Mouse (Mus musculus) heart, embryonic 13.5 days (tissue): ENCODE results near the gene Actg2. TPM values are rescaled to one million over a fixed set of nuclear protein-coding genes. Genes with fewer than 3 reads are reported as not detected.

Experiments
- ATAC-seq: fragments of 200-750 bp; cut with Nextera tagmentation; 2 replicates; pipeline ENCODE4 v1.8.0; 2017; ENCODE audit warnings: moderate TSS enrichment; ENCODE audit not compliant: insufficient number of reproducible peaks, low FRiP score, low TSS enrichment; ENCODE audit errors: extremely low read depth
- H3K27ac ChIP-seq: fragments of 300-500 bp; sonication (generic); replicated peaks from 2 replicates; pipeline ENCODE4 v1.5.1; 2015; ENCODE audit warnings: moderate library complexity, mild to moderate bottlenecking, inconsistent platforms
- H3K27me3 ChIP-seq: fragments of 300-500 bp; sonication (generic); replicated peaks from 2 replicates; pipeline ENCODE4 v1.6.1; 2015; ENCODE audit warnings: mild to moderate bottlenecking, inconsistent platforms
- H3K36me3 ChIP-seq: fragments of 300-500 bp; sonication (generic); 2 replicates; pipeline ENCODE4 v1.6.1; 2015; ENCODE audit warnings: mild to moderate bottlenecking, inconsistent platforms
- H3K4me1 ChIP-seq: fragments of 300-500 bp; sonication (generic); 2 replicates; pipeline ENCODE4 v1.6.1; 2015; ENCODE audit warnings: inconsistent platforms
- H3K4me2 ChIP-seq: fragments of 300-500 bp; sonication (generic); 2 replicates; pipeline ENCODE4 v1.6.1; 2015; ENCODE audit warnings: inconsistent platforms, mild to moderate bottlenecking, moderate library complexity
- H3K4me3 ChIP-seq: fragments of 300-500 bp; sonication (generic); 2 replicates; pipeline ENCODE4 v1.5.1; 2015; ENCODE audit warnings: moderate library complexity, mild to moderate bottlenecking, inconsistent platforms
- H3K9ac ChIP-seq: fragments of 300-500 bp; sonication (generic); 2 replicates; pipeline ENCODE4 v1.6.1; 2015; ENCODE audit warnings: inconsistent platforms, mild to moderate bottlenecking, moderate library complexity
- H3K9me3 ChIP-seq: fragments of 300-500 bp; sonication (generic); 2 replicates; pipeline ENCODE4 v1.6.1; 2016; ENCODE audit warnings: inconsistent platforms
- WGBS: fragments of 180-500 bp; shearing (Covaris S2); methylation state at CpG from one replicate; pipeline ENCODE4 v1.1.7; 2015; ENCODE audit warnings: mixed read lengths; 5-methylcytosine and 5-hydroxymethylcytosine counted together
- polyA plus RNA-seq: library from polyadenylated mRNA; unstranded; fragments of >200 nt; fragmentation: Nextera tagmentation; extraction: Ambion mirVana; gene quantifications from 2 replicates; pipeline ENCODE4 v1.2.1, GENCODE M21; 2015

Gene Actg2
- polyA plus RNA-seq, 1 experiment from 2014 or later: 15.2 TPM

DNA sequence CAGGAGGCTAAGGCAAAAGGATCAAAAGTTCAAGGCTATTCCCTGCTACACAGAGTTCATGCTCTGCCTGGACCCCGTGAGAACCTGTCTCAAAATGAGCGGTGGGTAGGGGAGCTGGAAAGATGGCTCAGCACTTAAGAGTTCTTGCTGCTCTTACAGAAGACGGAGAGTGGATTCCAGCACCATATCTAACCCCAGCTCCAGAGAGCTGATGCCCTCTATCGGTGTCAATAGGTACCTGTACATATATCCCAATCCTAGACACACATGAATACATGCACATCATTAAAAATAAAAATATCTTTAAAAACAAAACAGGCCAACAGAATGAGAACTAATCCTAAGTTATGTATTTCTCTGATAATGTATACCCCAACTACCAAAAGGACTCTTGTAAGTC lies 57.8 kb downstream of the Actg2 start:
- peaks cover 59% of the 10 kb centered on the region for H3K36me3 ChIP-seq
- H3K27me3 ChIP-seq: no peaks in the 10 kb centered on the region
- no peak overlapping the region for H3K9ac ChIP-seq
- WGBS: 67% methylated on average over 4 of the region's 4 CpGs
- H3K27ac ChIP-seq: no peak overlapping the region
- ATAC-seq: no peak
- H3K4me3 ChIP-seq: no peak overlapping the region
- no peaks in the 10 kb centered on the region for H3K9me3 ChIP-seq
- peaks cover 9% of the 10 kb centered on the region for H3K4me1 ChIP-seq
- no peak overlapping the region for H3K4me2 ChIP-seq

DNA sequence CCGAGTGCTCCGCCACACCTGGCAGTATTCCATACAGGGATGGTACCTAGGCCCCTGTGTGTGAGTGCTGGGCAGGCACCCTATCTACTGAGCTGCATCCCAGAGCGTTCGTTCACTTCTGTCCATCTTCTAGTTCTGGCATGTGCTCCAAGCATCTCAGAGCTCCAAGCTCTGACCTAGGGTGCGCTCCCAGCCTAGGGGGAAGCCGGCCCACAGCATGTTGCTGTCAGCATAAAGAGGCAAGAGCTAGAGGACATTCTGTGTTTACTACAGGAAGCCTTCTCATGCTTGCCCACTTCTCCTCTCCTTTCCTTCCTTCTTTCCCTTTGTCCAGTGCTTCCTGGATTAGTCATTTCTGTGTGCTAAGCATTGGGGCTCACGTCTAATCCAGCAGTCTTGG lies 60.6 kb downstream of the Actg2 start:
- peaks cover 31% of the 10 kb centered on the region for H3K36me3 ChIP-seq
- H3K4me1 ChIP-seq: peaks cover 9% of the 10 kb centered on the region
- H3K9ac ChIP-seq: no peak overlapping the region
- H3K9me3 ChIP-seq: no peaks in the 10 kb centered on the region
- no peak overlapping the region for H3K4me3 ChIP-seq
- H3K4me2 ChIP-seq: no peak overlapping the region
- 58% methylated on average over 7 of the region's 7 CpGs for WGBS
- H3K27me3 ChIP-seq: no peaks in the 10 kb centered on the region
- ATAC-seq: no peak
- no peak overlapping the region for H3K27ac ChIP-seq

DNA sequence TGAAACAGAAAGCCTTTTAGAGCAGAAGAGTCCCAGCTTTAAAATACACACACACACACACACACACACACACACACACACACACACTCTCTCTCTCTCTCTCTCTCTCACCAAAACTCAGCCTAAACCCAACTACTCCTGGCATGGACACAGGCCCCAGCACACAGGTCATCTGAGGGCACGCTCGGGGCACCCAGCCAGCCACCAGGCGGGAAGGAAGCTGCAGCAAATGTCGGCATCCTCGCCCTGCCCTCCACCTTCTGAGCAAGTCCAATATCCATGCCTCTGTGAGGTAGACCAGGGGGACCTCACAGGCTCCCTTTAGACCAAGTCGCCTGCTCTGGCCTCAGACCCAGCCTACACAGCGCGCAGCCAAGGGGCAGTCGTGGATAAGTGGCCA lies 62.8 kb downstream of the Actg2 start:
- H3K4me2 ChIP-seq: no peak overlapping the region
- peaks cover 9% of the 10 kb centered on the region for H3K4me1 ChIP-seq
- H3K36me3 ChIP-seq: peaks cover 11% of the 10 kb centered on the region; the same call in 1 of the 2 replicates
- 70% methylated on average over 9 of the region's 9 CpGs for WGBS
- ATAC-seq: no peak
- no peak overlapping the region for H3K4me3 ChIP-seq
- H3K9ac ChIP-seq: no peak overlapping the region; the same call in 1 of the 2 replicates
- H3K27me3 ChIP-seq: no peaks in the 10 kb centered on the region
- H3K9me3 ChIP-seq: no peaks in the 10 kb centered on the region
- H3K27ac ChIP-seq: no peak overlapping the region

DNA sequence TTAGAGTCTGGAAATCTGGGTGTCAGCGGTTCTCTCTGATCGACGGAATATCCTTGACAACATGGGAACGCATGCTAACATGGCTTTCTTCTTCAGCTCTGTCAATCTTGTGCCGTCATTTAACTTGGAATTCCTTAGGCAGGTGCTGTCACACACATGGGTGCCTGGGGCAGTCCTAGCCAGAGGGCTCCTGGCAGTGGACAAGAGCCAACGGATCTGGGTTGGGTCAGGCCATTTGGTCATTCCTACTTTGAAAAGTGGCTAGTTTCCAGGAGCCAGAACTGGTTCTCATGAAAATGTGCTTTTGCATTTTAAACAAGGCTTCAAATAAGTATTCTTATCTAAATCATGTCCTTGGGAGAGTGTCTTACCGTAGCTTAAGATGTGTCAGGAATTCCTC lies 64.3 kb downstream of the Actg2 start:
- H3K36me3 ChIP-seq: no peaks in the 10 kb centered on the region
- no peak overlapping the region for H3K27ac ChIP-seq
- peaks cover 9% of the 10 kb centered on the region for H3K4me1 ChIP-seq
- H3K4me2 ChIP-seq: no peak overlapping the region
- H3K9ac ChIP-seq: no peak overlapping the region
- no peaks in the 10 kb centered on the region for H3K27me3 ChIP-seq
- WGBS: 82% methylated on average over 7 of the region's 7 CpGs
- no peaks in the 10 kb centered on the region for H3K9me3 ChIP-seq
- no peak overlapping the region for H3K4me3 ChIP-seq
- no peak for ATAC-seq

DNA sequence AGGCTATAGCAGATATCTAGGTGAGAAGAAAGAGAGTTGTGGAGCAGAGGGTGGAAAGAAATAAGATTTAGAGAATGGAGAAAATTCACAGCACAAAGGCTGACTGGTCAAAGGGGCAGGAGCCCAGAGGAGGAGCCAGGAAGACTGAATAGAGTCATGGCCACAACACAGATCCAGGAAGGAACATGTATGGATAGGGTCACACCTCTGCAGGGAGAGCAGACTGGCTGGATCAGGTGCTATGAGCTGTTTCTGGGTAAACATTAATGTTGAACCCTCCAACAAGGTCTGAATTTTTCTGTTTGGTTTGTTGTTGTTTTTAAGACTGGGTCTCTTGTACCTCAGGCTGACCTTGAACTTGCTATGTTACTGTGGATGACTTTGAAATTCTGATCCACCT lies 72.1 kb downstream of the Actg2 start:
- Histone ChIP-seq H3K4me2 (no peak overlapping the region), H3K9me3 (no peaks in the 10 kb centered on the region), H3K27ac (no peak overlapping the region), H3K27me3 (no peaks in the 10 kb centered on the region; the same call in 1 of the 2 replicates), H3K9ac (no peak overlapping the region), H3K4me1 (peaks cover 15% of the 10 kb centered on the region), H3K4me3 (no peak overlapping the region), H3K36me3 (no peaks in the 10 kb centered on the region)
- no peak for ATAC-seq

Other genes with a start within 250 kb of the Actg2 start
- gene Mthfd2, start 210.4 kb downstream of the Actg2 start, polyA plus RNA-seq: 27.6 and 30.9 TPM in 2 replicates
- 30.4 and 30.7 TPM in 2 replicates for gene Mob1a, start 210.2 kb downstream of the Actg2 start, polyA plus RNA-seq
- 233 and 264 TPM in 2 replicates for gene Bola3, start 187.1 kb downstream of the Actg2 start, polyA plus RNA-seq
- 27.7 and 30.6 TPM in 2 replicates for gene Tet3, start 77.2 kb downstream of the Actg2 start, polyA plus RNA-seq
- gene Dguok, start 29.3 kb downstream of the Actg2 start, polyA plus RNA-seq: 54.0 and 55.2 TPM in 2 replicates
- gene Stambp, start 36.5 kb upstream of the Actg2 start, polyA plus RNA-seq: 21.4 and 24.2 TPM in 2 replicates
- 0.23 and 0.27 TPM in 2 replicates for gene Clec4f, start 119.9 kb upstream of the Actg2 start, polyA plus RNA-seq
- gene Cd207, start 141.6 kb upstream of the Actg2 start, polyA plus RNA-seq: 0.09 TPM in 1 of 2 replicates, not detected in the other
- gene Vax2, start 175.0 kb upstream of the Actg2 start, polyA plus RNA-seq: not detected in 2 replicates
- gene Atp6v1b1, start 206.7 kb upstream of the Actg2 start, polyA plus RNA-seq: not detected in 2 replicates
- gene Ankrd53, start 226.4 kb upstream of the Actg2 start, polyA plus RNA-seq: not detected in 2 replicates
- gene Tex261, start 239.5 kb upstream of the Actg2 start, polyA plus RNA-seq: 60.4 and 72.9 TPM in 2 replicates